Mouse (Mus musculus): Measurements from ENCODE around the gene Txnrd2. TPM values are rescaled to one million over a fixed set of nuclear protein-coding genes. Genes with fewer than 3 reads are reported as not detected.

Gene Txnrd2
- polyA plus RNA-seq, 1 experiment, result 7.1 TPM

- H3K36me3 ChIP-seq (ENCODE audit: control insufficient read depth, insufficient read depth, low read length, poor library complexity, severe bottlenecking), result no peaks in the 10 kb centered on the region
- TF ChIP-seq POLR2A (IDR thresholded peaks at IDR 0.05; ENCODE audit: insufficient read depth, low read length), result no peak
- TF ChIP-seq EP300 (IDR thresholded peaks at IDR 0.05; ENCODE audit: insufficient read depth, low read depth, low read length), result no peak
- TF ChIP-seq CTCF (IDR thresholded peaks at IDR 0.05; ENCODE audit: low read depth, low read length), result no peak
- H3K4me1 ChIP-seq (ENCODE audit: control insufficient read depth, insufficient read depth, low read length), result peaks cover 6% of the 10 kb centered on the region
- H3K27ac ChIP-seq (ENCODE audit: insufficient read depth, low read length), result no peak overlapping the region
- H3K4me3 ChIP-seq (ENCODE audit: low read depth, low read length), result no peak overlapping the region
- H3K9me3 ChIP-seq (replicated peaks; ENCODE audit: control insufficient read depth, insufficient read depth, low read length, poor library complexity, severe bottlenecking), result no peaks in the 10 kb centered on the region
- no peak overlapping the region for H3K9ac ChIP-seq (ENCODE audit: low read depth, poor library complexity, severe bottlenecking)
- no peaks in the 10 kb centered on the region for H3K27me3 ChIP-seq (ENCODE audit: control insufficient read depth, insufficient read depth, low read length, poor library complexity, severe bottlenecking)
These were observed 29.2 kb downstream of the Txnrd2 start for GRCm38 (mm10) chr16:18455407-18455806.

- H3K9ac ChIP-seq (ENCODE audit: low read depth, poor library complexity, severe bottlenecking), result no peak overlapping the region
- H3K9me3 ChIP-seq (replicated peaks; ENCODE audit: control insufficient read depth, insufficient read depth, low read length, poor library complexity, severe bottlenecking), result no peaks in the 10 kb centered on the region
- H3K27me3 ChIP-seq (ENCODE audit: control insufficient read depth, insufficient read depth, low read length, poor library complexity, severe bottlenecking), result no peaks in the 10 kb centered on the region
- TF ChIP-seq POLR2A (IDR thresholded peaks at IDR 0.05; ENCODE audit: insufficient read depth, low read length), result no peak
- TF ChIP-seq EP300 (IDR thresholded peaks at IDR 0.05; ENCODE audit: insufficient read depth, low read depth, low read length), result no peak
- no peak for TF ChIP-seq CTCF (IDR thresholded peaks at IDR 0.05; ENCODE audit: low read depth, low read length)
- no peak overlapping the region for H3K27ac ChIP-seq (ENCODE audit: insufficient read depth, low read length)
- no peak overlapping the region for H3K4me3 ChIP-seq (ENCODE audit: low read depth, low read length)
- peaks cover 13% of the 10 kb centered on the region for H3K4me1 ChIP-seq (ENCODE audit: control insufficient read depth, insufficient read depth, low read length)
- no peaks in the 10 kb centered on the region for H3K36me3 ChIP-seq (ENCODE audit: control insufficient read depth, insufficient read depth, low read length, poor library complexity, severe bottlenecking)
These were observed 32.5 kb downstream of the Txnrd2 start for GRCm38 (mm10) chr16:18458661-18459060.

GRCm38 (mm10) chr16:18459335-18459954 lies 33.3 kb downstream of the Txnrd2 start:
- no peaks in the 10 kb centered on the region for H3K36me3 ChIP-seq (ENCODE audit: control insufficient read depth, insufficient read depth, low read length, poor library complexity, severe bottlenecking)
- no peaks in the 10 kb centered on the region for H3K27me3 ChIP-seq (ENCODE audit: control insufficient read depth, insufficient read depth, low read length, poor library complexity, severe bottlenecking)
- H3K4me3 ChIP-seq (ENCODE audit: low read depth, low read length), result peak overlapping the region; percentile 24
- TF ChIP-seq POLR2A (IDR thresholded peaks at IDR 0.05; ENCODE audit: insufficient read depth, low read length) (no peak), EP300 (IDR thresholded peaks at IDR 0.05; ENCODE audit: insufficient read depth, low read depth, low read length) (no peak), CTCF (IDR thresholded peaks at IDR 0.05; ENCODE audit: low read depth, low read length) (no peak)
- no peaks in the 10 kb centered on the region for H3K9me3 ChIP-seq (replicated peaks; ENCODE audit: control insufficient read depth, insufficient read depth, low read length, poor library complexity, severe bottlenecking)
- peak overlapping the region; percentile 42; the same call in 1 of the 2 replicates for H3K27ac ChIP-seq (ENCODE audit: insufficient read depth, low read length)
- H3K9ac ChIP-seq (ENCODE audit: low read depth, poor library complexity, severe bottlenecking), result no peak overlapping the region
- H3K4me1 ChIP-seq (ENCODE audit: control insufficient read depth, insufficient read depth, low read length), result peaks cover 13% of the 10 kb centered on the region

- Histone ChIP-seq H3K27me3 (ENCODE audit: control insufficient read depth, insufficient read depth, low read length, poor library complexity, severe bottlenecking) (no peaks in the 10 kb centered on the region), H3K4me3 (ENCODE audit: low read depth, low read length) (peak overlapping the region; percentile 24), H3K36me3 (ENCODE audit: control insufficient read depth, insufficient read depth, low read length, poor library complexity, severe bottlenecking) (no peaks in the 10 kb centered on the region), H3K9ac (ENCODE audit: low read depth, poor library complexity, severe bottlenecking) (no peak overlapping the region), H3K27ac (ENCODE audit: insufficient read depth, low read length) (peak overlapping the region; percentile 42; the same call in 1 of the 2 replicates), H3K9me3 (replicated peaks; ENCODE audit: control insufficient read depth, insufficient read depth, low read length, poor library complexity, severe bottlenecking) (no peaks in the 10 kb centered on the region), H3K4me1 (ENCODE audit: control insufficient read depth, insufficient read depth, low read length) (peaks cover 13% of the 10 kb centered on the region)
- TF ChIP-seq EP300 (IDR thresholded peaks at IDR 0.05; ENCODE audit: insufficient read depth, low read depth, low read length) (peak; percentile 85), CTCF (IDR thresholded peaks at IDR 0.05; ENCODE audit: low read depth, low read length) (no peak)
These were observed 33.8 kb downstream of the Txnrd2 start for GRCm38 (mm10) chr16:18459955-18460370.

- Histone ChIP-seq H3K27me3 (ENCODE audit: control insufficient read depth, insufficient read depth, low read length, poor library complexity, severe bottlenecking) (no peaks in the 10 kb centered on the region), H3K27ac (ENCODE audit: insufficient read depth, low read length) (no peak overlapping the region), H3K4me3 (ENCODE audit: low read depth, low read length) (no peak overlapping the region), H3K36me3 (ENCODE audit: control insufficient read depth, insufficient read depth, low read length, poor library complexity, severe bottlenecking) (no peaks in the 10 kb centered on the region), H3K9ac (ENCODE audit: low read depth, poor library complexity, severe bottlenecking) (no peak overlapping the region), H3K9me3 (replicated peaks; ENCODE audit: control insufficient read depth, insufficient read depth, low read length, poor library complexity, severe bottlenecking) (no peaks in the 10 kb centered on the region), H3K4me1 (ENCODE audit: control insufficient read depth, insufficient read depth, low read length) (peaks cover 13% of the 10 kb centered on the region)
- TF ChIP-seq CTCF (IDR thresholded peaks at IDR 0.05; ENCODE audit: low read depth, low read length) (no peak), POLR2A (IDR thresholded peaks at IDR 0.05; ENCODE audit: insufficient read depth, low read length) (no peak), EP300 (IDR thresholded peaks at IDR 0.05; ENCODE audit: insufficient read depth, low read depth, low read length) (no peak)
These were observed 34.6 kb downstream of the Txnrd2 start for GRCm38 (mm10) chr16:18460826-18461225.

GRCm38 (mm10) chr16:18462031-18462430 lies 35.8 kb downstream of the Txnrd2 start:
- Histone ChIP-seq H3K4me1 (ENCODE audit: control insufficient read depth, insufficient read depth, low read length) (peaks cover 13% of the 10 kb centered on the region), H3K27ac (ENCODE audit: insufficient read depth, low read length) (no peak overlapping the region), H3K9ac (ENCODE audit: low read depth, poor library complexity, severe bottlenecking) (no peak overlapping the region), H3K27me3 (ENCODE audit: control insufficient read depth, insufficient read depth, low read length, poor library complexity, severe bottlenecking) (no peaks in the 10 kb centered on the region), H3K36me3 (ENCODE audit: control insufficient read depth, insufficient read depth, low read length, poor library complexity, severe bottlenecking) (no peaks in the 10 kb centered on the region), H3K4me3 (ENCODE audit: low read depth, low read length) (no peak overlapping the region), H3K9me3 (replicated peaks; ENCODE audit: control insufficient read depth, insufficient read depth, low read length, poor library complexity, severe bottlenecking) (no peaks in the 10 kb centered on the region)
- TF ChIP-seq CTCF (IDR thresholded peaks at IDR 0.05; ENCODE audit: low read depth, low read length) (no peak), POLR2A (IDR thresholded peaks at IDR 0.05; ENCODE audit: insufficient read depth, low read length) (no peak), EP300 (IDR thresholded peaks at IDR 0.05; ENCODE audit: insufficient read depth, low read depth, low read length) (0 out of 2 replicates have a peak, but pooled peaks have one; percentile 9)
